Mouse (Mus musculus): Measurements from ENCODE around the gene Ighmbp2.
A peak's percentile ranks its signal among the peaks of the same experiment; 100 is the strongest.

Gene Ighmbp2

DNA sequence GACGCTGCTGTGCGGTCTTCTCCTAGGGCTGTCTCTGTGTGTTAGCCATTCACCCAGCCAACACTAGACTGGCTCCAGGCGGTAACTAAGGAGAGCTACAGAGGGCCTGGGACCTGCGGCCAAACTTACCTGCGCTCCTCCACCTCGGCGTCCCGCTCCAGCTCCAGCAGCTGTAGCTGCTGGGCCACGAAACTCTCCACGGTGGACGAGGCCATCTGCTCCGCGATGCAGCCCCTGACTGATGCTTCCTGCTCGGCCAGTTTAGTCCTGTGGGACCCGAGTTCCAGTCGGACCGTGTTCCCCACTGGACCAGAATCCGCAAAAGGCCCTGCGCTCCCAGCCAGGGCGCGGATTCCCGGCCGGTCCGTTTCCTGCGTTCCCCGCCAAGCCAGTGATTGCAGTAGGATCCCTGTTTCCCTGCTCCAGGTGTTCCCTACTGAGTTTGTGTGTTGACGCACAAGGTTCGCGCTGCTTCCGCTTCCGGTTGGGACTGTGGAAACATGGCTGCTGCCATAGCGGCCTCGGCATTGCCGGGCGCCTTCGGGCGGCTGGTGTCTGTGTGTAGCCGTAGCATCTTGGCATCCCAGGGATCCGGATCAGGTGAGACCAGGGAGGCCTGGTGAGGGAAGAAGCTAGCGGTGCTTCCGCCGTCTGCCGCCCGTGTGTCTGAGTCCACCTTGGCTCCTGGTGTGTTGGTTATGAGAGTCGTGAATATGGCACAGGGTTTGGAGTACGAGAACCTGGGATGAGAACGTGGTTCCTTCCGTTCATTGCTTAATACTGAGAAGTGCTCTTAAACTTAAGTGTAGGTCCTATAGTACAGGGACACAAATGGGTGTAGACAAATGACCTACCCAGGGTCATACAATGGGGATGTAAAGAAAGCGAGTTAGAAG lies at the start of gene Ighmbp2, which contains the start of gene Mrpl21:
Gene Ighmbp2 (minus strand): TSS at position 446 of the 896 bp plus-strand sequence.
Gene Mrpl21 (plus strand): TSS at position 330 of the 896 bp plus-strand sequence.
- DNase-seq (ENCODE audit: low spot score), result peak; percentile 88

DNA sequence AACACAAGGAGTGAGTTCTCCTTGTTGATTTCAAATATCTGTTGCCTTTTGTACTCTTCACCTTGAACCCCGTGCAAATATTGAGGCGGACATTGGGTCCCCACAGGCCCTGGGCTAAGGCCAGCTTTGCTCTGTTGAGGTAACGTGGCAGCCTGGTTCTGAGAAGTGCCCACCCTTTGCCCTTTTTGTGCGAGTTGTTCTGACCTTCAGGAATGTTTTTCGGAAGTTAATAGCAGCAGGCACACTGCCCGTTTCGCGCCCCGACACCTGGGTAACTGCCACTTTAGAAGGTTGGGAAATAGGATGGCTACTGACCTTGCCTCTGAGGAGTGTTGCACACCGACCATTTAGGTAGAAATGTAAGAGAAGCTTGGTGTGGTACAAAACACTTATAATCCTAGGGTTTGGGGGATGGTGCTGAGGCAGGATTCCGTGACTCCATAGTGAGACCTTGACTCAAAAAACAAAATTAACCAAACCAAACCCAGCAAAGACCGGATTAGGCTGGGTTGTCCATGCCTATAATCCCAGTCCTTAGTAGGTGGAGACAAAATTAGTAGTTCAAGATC lies 43.7 kb upstream of the Ighmbp2 start:
- no peak for DNase-seq (ENCODE audit: low spot score)

DNA sequence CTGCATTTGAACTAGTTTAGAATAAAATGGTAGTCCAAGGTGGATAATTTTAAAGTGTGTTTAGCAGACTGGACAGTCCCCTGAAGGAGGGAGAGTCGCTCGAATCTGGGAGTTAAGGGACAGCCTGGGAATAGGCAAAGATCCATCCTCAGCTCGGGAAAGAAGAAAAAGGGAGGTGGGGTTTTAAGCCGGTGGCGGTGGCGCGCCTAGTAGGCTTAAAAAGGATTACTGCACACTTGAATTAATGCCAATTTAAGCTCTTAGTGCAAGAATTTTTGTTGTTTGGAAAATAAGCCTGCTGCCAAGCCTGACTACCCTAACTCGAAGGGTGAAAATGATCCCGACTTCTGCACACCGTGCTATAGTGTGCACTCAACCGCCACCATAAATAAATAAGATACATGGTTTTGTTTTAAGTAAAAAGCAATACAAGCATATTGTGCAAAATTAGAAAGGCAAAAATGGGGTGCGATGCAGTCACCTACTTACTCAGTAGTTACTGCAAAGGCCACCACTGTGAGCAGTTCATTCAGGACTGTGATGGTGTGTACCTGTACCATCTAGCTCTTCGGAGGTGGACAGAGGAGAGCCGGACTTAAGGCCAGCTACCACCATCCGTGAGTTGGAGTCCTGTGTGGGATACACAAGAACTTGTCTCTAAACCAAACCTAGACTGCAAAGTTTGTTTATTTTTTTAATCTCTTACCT lies 43.1 kb upstream of the Ighmbp2 start:
- DNase-seq (ENCODE audit: low spot score), result no peak

DNA sequence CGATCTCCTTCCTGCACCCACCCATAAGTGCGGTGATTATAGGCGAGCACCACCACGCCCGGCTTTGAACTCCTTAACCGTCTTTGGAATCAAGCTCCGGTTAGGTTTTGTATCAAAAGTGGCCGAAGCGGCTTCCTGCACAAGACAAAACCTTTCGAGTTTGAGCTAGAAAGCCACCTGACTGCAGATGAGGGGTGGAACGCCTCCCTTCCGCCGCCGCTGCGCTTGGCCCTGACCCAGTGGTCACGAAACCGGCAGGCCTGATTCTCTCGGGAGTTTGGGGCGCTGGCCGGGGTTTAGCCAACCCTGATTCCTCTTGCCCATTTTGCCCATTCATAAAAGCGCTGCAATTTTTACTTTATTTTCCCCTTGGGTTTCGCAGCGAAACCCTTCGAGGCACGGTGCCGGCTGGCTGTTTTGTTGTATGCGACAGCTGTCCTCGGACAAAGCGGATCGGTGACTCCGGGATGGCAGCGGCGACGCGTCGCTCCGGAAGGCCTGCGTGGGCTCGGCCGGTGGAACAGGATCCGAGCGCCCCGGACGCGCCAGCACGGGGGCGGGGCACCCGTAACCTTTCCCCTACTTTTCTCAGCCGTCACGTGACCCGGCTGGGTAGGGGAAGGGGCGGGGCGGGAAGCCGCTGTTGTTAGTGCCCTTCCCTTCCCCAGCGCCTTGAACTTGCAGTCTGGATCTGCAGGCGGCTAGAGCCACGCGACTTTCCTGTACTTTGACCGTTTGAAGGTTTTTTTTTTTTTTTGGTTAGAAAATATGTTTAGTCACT lies 42.3 kb upstream of the Ighmbp2 start:
- peak; percentile 95 for DNase-seq (ENCODE audit: low spot score)

DNA sequence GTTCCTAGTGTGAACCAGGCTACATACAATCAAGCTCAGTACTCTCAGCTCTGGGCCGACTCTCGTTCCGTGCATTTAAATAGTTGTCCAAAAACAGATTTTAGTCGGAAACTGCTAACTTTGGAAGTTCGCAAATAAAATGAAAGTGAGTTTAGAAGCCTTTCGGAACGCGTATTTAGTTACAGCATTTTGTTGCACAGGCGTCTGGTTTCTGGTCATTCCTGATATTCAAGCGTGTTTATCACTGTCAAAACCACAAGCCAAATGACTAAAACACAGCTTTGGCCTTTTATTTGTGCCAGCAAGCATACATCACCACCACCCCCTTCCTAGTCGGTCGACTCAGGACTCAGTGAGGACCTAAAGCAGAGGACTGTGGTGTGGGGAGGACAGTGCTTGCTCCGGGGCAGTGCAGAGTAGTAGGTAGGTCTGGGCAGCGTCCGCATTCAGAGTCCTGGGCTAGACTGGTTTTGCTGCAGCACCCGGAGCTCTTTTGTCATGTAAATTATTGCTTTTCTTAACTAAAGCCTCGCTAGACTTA lies 41.5 kb upstream of the Ighmbp2 start:
- DNase-seq (ENCODE audit: low spot score), result peak; percentile 47

DNA sequence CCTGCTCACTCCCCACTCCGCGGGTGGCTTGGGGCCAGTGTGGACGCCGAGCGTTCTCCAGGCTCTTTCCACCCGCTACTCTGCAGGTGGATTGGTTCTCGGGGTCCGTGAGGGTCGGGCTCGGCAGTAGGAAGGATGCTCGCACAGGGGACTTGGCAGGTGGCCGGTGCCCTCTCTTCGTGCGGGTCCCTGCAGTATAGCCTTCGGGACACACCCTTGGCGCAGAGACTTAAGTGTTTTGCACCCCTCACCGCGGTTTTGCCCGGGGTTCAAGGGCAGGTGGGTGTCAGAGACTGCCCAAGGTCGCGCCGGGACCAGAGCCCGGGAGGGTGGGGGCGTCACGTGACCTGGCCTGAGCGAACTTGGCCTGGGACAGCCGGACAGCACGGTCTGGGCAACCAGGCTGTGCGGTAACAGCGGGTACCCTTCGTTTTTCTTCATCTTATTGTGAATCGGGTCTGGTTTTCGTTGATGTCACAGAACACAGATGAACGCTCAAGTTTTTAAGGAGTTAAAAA lies 41.0 kb upstream of the Ighmbp2 start:
- DNase-seq (ENCODE audit: low spot score), result peak; percentile 74

DNA sequence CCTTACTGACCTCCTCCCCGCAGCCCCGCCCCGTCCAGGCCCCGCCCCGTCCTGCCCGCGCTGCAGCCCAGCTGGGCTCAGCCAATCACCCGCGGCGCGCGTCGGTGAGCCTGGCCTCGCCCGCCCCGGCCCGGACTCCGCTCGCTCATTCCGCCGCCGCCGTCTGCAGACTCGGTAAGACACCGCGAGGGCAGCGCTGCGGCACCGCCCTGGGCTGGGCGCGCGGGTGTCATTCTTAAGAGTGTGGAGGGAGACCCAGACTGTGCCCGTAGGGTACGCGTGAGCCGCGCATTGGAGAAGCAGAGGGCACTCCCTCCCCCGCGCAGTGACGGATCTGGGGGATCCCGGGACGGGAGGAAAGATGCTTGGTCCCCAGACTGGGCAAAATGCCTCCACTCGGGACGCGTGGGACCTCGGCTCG lies 40.4 kb upstream of the Ighmbp2 start:
- DNase-seq (ENCODE audit: low spot score), result peak; percentile 93

DNA sequence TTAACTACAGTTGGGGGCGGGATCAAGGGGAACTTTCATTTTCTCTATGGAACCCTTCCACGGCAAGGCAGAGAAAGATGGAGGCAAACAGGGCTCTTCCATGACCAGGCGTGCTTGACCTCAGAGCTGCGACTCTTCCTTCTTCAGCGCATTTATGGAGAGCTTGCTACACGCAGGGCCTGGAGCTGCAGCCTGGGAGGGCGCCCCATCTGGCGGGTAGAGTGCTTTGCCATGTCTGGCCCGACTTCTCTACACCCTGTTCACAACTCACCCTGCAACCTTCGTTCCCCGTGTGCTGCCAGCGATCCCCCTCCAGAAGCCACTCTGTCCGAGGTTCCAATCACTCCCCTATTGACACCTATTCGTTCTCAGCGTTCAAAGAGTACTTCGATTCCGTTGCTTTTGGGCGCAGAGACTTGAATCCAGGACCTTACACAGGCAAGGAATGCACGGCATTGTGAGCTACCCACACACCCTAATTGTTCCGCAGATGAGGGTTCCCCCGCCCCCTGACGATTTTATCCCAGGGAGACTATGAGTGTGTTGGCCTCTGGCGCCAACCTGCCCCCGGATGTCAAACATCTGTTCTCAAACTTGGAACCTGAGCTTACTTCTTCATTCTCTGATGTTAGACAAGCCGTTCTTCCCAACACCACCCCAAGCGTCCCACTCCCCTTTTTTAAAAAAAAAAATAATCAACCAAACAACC lies 39.6 kb upstream of the Ighmbp2 start, which contains the start of gene Cpt1a:
Gene Cpt1a (plus strand): TSS at position 74 of the 709 bp plus-strand sequence.
- peak; percentile 64 for DNase-seq (ENCODE audit: low spot score)

DNA sequence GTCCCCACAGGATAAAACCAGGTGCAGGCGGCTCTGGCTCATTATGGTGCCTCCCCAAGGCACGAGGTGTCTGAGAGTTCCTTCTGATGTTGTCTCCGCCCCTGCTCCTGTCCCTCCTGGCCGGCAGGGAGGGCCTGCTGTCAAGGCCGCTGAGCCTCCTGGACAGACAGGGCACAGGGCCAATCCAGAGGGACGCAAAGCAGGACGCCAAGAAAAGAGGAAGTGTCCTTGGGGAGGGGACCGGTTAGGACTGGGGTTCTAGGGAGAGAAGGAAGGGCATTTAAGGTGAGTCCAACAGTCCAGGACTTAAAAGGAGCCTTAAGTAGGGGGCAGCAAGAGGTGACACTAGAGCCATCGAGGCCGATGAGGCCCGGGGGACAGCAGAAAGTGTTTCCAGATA lies 38.8 kb upstream of the Ighmbp2 start:
- peak; percentile 82 for DNase-seq (ENCODE audit: low spot score)

DNA sequence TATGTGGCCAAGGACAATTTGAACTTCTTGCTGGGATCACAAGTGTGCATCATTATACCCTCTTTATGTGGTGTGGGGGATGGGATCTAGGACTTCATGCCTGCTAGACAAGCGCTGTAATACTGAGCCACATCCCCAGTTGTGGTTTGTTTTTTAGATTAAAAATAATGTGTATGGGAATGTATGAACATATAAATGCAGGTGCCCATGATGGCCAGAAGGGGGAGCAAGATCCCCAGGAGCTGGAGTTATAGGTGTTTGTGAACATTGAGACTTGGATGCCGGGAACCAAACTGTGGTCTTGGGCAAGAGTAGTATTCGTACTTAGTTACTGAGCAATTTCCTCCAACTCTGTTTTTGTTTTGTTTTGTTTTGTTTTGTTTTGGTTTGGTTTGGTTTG lies 38.0 kb upstream of the Ighmbp2 start:
- DNase-seq (ENCODE audit: low spot score), result no peak

DNA sequence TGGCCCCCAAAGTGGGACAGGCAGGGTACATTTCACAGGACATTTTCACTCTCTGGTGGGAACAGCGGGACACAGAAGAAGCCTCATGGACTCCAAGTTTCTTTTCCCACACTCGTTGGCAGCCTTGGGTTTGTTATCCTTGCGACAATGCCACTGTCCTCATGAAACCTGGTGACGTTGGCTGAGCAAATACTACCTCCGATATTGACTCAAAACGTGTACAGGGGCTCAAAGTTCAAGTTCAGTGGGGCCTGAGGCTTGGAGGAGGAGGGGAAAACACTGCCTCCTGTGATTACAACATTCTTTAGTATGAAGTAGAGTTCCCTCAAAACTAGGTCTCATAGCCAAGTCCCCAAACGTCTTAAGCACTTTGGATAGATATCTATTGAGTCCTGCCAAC lies 37.3 kb upstream of the Ighmbp2 start:
- DNase-seq (ENCODE audit: low spot score), result no peak

DNA sequence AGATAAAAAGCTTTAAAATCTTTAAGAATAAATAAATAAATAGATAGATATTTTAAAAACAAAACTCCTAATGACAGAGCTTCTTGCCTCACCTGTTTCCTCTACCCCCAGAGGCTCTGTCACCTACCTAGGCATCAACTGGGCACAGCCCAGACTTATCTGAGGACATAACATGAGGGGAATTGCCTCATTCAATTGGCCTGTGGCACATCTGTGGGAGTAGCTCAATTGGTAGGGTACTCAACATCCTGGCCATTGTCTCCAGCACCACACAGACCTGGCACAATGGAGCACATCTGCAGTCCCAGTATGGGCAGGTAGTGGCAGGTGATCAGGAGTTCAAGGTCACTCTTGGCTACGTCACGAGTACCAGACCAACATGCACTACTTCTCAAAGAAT lies 36.5 kb upstream of the Ighmbp2 start:
- no peak for DNase-seq (ENCODE audit: low spot score)

DNA sequence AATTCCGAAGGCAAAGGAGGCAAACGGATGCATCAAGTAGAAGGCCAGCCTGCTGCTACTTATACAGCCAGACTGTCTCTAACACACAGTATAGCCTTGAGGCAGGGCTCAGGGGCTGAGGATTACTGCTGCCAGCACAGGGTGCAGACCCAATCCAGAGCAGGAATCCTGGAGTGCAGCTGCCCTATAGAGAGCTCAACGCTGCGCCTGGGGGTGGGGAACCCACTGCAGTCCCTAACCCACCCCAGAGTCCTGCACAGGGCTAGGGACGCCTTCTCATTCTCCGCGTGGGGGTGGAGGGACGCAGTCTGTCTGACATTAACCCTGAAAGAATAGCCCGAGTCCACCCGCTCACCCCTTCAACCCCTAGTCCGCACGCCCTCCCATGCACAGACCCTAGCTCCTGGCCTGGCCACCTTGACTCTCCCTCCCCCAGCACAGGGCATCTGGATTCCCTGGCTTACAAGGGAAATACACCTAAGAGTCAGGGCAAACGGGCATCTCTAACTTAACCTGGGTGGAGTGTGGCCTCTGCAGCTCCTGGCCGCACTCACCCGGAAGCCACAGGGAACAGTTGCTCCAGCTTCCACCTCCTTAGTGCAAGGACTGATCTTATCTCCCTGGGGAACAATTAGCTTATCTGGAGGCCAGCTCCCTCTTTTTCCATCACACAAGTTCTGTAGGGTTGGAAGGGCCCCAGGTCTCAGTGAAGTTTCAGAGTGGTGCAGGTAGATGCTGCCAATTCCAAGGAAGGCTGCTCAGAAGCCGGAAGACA lies 24.5 kb upstream of the Ighmbp2 start:
- DNase-seq (ENCODE audit: low spot score), result no peak

DNA sequence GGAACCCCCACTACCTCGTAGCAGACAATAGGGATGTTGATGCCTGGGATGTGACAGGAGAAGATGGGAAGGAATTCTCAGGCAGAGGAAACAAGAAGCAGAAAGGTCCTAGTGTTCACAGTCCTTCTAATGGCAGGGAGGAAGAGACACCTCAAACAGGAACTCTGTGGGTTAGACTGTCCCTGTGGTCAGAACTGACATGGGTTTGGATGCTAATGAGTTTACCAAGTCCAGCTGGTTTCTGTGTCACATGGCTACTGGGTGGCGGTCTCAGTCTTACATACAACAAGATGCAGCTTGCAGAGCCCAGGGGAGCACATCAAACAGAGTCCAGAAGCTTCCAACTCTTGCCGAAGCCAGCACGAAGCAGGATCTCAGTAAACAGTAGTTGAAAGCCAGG lies 21.2 kb upstream of the Ighmbp2 start:
- no peak for DNase-seq (ENCODE audit: low spot score)

DNA sequence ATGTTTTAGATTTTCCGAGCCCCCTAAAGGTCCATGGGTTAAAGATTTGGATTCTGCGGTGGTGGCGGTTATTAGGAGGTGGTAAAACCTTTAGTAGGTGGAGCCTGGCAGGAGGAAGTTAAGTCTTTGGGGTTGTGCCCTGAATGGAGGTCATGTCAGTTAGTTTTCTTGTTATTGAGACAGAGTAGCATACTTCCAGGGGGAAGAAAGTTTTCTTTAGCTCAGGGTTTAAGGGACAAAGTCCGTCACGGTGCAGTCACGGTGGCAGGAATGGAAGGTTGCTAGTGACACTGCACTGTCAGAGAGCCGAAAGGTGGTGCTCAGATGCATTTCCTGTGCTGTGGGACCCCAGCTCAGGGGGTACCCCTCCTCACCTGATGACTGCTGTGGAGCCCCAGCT lies 15.0 kb upstream of the Ighmbp2 start:
- DNase-seq (ENCODE audit: low spot score), result no peak

DNA sequence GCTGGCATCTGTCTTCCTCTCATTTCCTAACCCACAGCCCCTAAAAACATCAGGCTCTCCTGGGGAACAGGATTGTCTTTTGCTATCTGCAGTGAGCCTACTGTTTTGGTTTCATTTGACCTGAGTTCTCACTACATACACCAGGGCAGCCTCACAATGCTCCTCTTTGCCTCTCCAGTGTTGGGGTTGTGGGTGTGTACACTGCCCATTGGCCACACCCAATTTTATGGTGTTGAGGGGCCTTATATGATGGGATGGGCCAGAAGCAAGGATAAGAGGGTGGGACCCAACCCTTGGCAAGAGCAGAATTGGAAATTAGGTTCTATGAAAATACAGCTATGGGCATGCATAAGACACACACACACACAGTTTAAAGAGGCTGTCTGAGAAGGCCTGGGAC lies 14.2 kb upstream of the Ighmbp2 start:
- DNase-seq (ENCODE audit: low spot score), result no peak

DNA sequence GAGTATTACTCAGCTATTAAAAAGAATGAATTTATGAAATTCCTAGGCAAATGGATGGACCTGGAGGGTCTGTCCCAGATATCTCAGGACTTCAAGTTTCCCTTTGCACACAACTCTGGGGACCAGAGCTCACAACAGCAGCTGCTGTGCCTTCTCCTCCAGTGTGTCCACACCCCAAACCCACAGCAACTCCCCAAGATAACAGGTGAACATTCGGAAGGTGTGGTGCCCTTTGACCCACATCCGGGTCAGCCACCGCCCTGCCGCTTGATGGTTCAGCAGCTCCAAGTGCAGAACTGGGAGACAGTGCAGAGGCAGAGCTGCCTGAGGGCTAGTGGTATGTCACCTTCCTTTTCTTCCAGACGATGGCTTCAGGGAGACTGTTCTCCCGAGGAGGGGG lies 12.4 kb upstream of the Ighmbp2 start:
- DNase-seq (ENCODE audit: low spot score), result no peak

DNA sequence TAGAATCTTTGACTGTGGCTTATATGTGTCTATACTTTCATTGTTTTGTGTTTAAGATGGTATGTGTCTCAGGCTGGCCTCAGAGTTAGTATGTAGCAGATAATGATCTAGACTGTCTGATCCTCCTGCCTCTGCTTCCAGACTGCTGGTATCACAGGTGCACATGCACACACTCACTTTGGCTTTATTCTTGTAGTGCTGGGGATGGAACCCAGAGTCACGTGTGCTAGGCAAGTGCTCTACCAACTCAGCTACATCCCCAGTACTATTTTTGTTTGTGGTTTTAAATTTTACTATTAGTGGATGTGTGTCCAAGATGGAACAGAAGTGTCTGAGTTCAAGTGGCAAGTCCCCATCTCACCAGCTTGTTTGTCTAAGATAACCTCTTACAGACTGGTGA lies 10.2 kb upstream of the Ighmbp2 start:
- no peak for DNase-seq (ENCODE audit: low spot score)

DNA sequence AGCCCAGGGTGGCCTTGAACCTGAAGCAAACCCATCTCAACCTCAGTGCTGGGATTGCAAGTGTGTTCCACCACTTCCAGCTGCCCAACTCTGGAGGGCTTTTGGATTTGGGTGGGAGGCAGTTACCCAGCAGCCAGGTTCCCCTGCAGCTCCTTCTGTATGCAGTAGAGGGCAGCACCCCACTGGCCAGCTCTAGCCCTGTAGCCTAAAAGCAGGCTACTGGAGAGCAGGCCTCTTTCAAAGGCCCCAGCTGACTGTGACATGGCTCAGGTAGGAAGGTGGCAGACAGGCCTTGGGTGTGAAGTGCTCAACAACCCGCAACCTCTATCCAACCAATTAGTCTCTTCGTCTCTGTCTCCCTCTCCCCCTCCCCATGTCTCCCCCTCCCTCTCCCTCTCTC lies 9.2 kb upstream of the Ighmbp2 start:
- peak; percentile 57 for DNase-seq (ENCODE audit: low spot score)

DNA sequence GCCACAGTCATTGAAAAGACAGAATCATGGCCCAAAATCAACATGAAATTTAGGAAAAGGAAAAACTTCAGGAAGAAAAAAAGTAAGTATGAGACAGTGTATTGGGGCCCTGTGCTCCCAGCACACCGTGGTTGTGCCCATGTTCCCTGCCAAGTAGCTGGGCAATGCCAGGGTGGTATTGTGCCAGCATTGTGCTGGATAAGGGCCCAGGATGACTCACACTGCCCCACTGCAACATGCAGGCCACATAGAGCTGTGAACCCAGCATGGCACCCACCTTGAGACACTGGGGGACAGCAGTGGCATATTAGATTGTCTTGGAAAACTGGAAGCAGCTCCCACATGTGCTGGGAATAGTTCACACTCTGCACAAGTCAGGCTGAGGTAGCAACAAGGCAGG lies 6.2 kb upstream of the Ighmbp2 start:
- no peak for DNase-seq (ENCODE audit: low spot score)
